Mouse (Mus musculus) thymus, adult 18-20 months (tissue): ENCODE data around the gene Kif22.

Source experiments
- DNase-seq, 2 experiments: peaks; one replicate each; pipeline ENCODE4 v3.0.0; 2022; ENCODE audit warnings: mixed read lengths in 2 of 2

Kif22 gene

GRCm38 (mm10) chr7:127030172-127030571 is 12.1 kb downstream of the Kif22 start:
- DNase-seq = no peak

GRCm38 (mm10) chr7:127027885-127028284 is 14.4 kb downstream of the Kif22 start:
- no peak for DNase-seq

GRCm38 (mm10) chr7:127026984-127027726 is 15.1 kb downstream of the Kif22 start, which contains the start of gene Maz:
Maz (minus strand) TSS chr7:127027037.
- DNase-seq = peak; percentile 100

- peak in 1 of 2 experiments; percentile 66 for DNase-seq
Measured at GRCm38 (mm10) chr7:127026616-127026983, 15.7 kb downstream of the Kif22 start.

GRCm38 (mm10) chr7:127026161-127026600 is 16.1 kb downstream of the Kif22 start:
- peak; percentile 68 to 77 for DNase-seq

- no peak for DNase-seq
Measured at GRCm38 (mm10) chr7:127025556-127026160, 16.6 kb downstream of the Kif22 start.

GRCm38 (mm10) chr7:127024755-127025555 is 17.3 kb downstream of the Kif22 start:
- peak; percentile 81 to 87 for DNase-seq

- peak in 1 of 2 experiments; percentile 79 for DNase-seq
Measured at GRCm38 (mm10) chr7:127023896-127024690, 18.2 kb downstream of the Kif22 start.

- DNase-seq = peak in 1 of 2 experiments; percentile 52
Measured at GRCm38 (mm10) chr7:127023272-127023691, 19.0 kb downstream of the Kif22 start.

GRCm38 (mm10) chr7:127022528-127023271 is 19.6 kb downstream of the Kif22 start:
- no peak for DNase-seq

GRCm38 (mm10) chr7:127021563-127022527 is 20.4 kb downstream of the Kif22 start:
- no peak for DNase-seq

GRCm38 (mm10) chr7:127020901-127021562 is 21.2 kb downstream of the Kif22 start, which contains the start of the genes Gm42742 and Prrt2:
Gm42742 (minus strand) TSS chr7:127021097.
Prrt2 (minus strand) TSS chr7:127021211.
- peak; percentile 67 to 71 for DNase-seq

GRCm38 (mm10) chr7:127020491-127020890 is 21.8 kb downstream of the Kif22 start:
- no peak for DNase-seq

- no peak for DNase-seq
Measured at GRCm38 (mm10) chr7:127020031-127020430, 22.2 kb downstream of the Kif22 start.

- no peak for DNase-seq
Measured at GRCm38 (mm10) chr7:127019306-127019960, 22.8 kb downstream of the Kif22 start.

GRCm38 (mm10) chr7:127018416-127019305 is 23.6 kb downstream of the Kif22 start:
- no peak for DNase-seq

GRCm38 (mm10) chr7:127017950-127018345 is 24.3 kb downstream of the Kif22 start:
- DNase-seq = no peak
